Mouse (Mus musculus): ENCODE results near the gene Zfp446.

- TF ChIP-seq CTCF (IDR thresholded peaks at IDR 0.05; ENCODE audit: low read depth) (no peak), EP300 (IDR thresholded peaks at IDR 0.05; ENCODE audit: low read depth) (no peak)
Measured at GRCm38 (mm10) chr7:12959718-12960117, 17.9 kb upstream of the Zfp446 start.

Measured in liver, embryonic 14.5 days (tissue).